Mouse (Mus musculus) heart, embryonic 12.5 days (tissue): Measurements from ENCODE around the gene Gm20388. TPM values are rescaled to one million over a fixed set of nuclear protein-coding genes. Genes with fewer than 3 reads are reported as not detected.
"Not testable (repeated sequence)": the region's sequence is repeated elsewhere in the genome, so short reads cannot be mapped to it uniquely, and the experiment has no call there.

Source experiments
- ATAC-seq: fragments of 200-750 bp; cut with Nextera tagmentation; 2 replicates; pipeline ENCODE4 v1.8.0; 2017; ENCODE audit warnings: moderate TSS enrichment, moderate library complexity; ENCODE audit not compliant: insufficient number of reproducible peaks, low FRiP score
- H3K27ac ChIP-seq: fragments of 300-500 bp; sonication (generic); 2 replicates; pipeline ENCODE4 v1.5.1; 2016; ENCODE audit warnings: mild to moderate bottlenecking, moderate library complexity; ENCODE audit not compliant: poor library complexity, severe bottlenecking
- H3K27me3 ChIP-seq: fragments of 300-500 bp; sonication (generic); replicated peaks from 2 replicates; pipeline ENCODE4 v1.6.1; 2016; ENCODE audit warnings: mild to moderate bottlenecking, moderate library complexity
- H3K36me3 ChIP-seq: fragments of 300-500 bp; sonication (generic); 2 replicates; pipeline ENCODE4 v1.6.1; 2016; ENCODE audit warnings: mild to moderate bottlenecking, moderate library complexity
- H3K4me1 ChIP-seq: fragments of 300-500 bp; sonication (generic); replicated peaks from 2 replicates; pipeline ENCODE4 v1.6.1; 2016; ENCODE audit warnings: mild to moderate bottlenecking
- H3K4me2 ChIP-seq: fragments of 300-500 bp; sonication (generic); 2 replicates; pipeline ENCODE4 v1.6.1; 2016; ENCODE audit warnings: mild to moderate bottlenecking, moderate library complexity
- H3K4me3 ChIP-seq: fragments of 300-500 bp; sonication (generic); 2 replicates; pipeline ENCODE4 v1.5.1; 2016; ENCODE audit warnings: mild to moderate bottlenecking
- H3K9ac ChIP-seq: fragments of 300-500 bp; sonication (generic); 2 replicates; pipeline ENCODE4 v1.6.1; 2016; ENCODE audit warnings: mild to moderate bottlenecking, moderate library complexity
- H3K9me3 ChIP-seq: fragments of 300-500 bp; sonication (generic); replicated peaks from 2 replicates; pipeline ENCODE4 v1.6.1; 2016; ENCODE audit warnings: mild to moderate bottlenecking, moderate library complexity
- WGBS: fragments of 180-500 bp; shearing (Covaris S2); methylation state at CpG from one replicate; pipeline ENCODE4 v1.1.7; 2016; 5-methylcytosine and 5-hydroxymethylcytosine counted together
- polyA plus RNA-seq: library from polyadenylated mRNA; unstranded; fragments of >200 nt; fragmentation: Nextera tagmentation; extraction: Ambion mirVana; gene quantifications from 2 replicates; pipeline ENCODE4 v1.2.1, GENCODE M21; 2016

The Gm20388 gene
- polyA plus RNA-seq, 1 experiment from 2014 or later, result not detected

DNA sequence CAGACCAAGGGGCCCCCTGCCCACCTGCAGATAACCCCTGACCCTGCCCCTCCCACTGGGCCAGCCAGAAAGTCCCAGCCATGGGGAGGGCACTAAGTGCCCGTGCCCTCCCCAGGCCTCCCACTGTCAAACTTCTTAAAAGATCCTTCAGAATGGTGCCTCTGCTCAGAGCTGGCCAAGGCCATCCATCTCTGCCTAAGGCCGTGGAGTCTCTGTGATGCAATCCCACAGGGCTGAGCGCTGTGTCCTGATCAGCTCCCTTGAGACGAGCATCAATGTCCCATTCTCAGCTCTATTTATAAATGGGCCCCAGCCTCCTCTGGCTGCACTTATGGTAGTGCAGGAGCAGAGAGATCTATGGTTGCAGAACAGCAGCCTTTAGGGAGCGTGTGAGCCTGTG lies 1403.4 kb downstream of the Gm20388 start:
- peaks cover 64% of the 10 kb centered on the region for H3K4me1 ChIP-seq
- H3K9ac ChIP-seq, result no peak overlapping the region
- 65% methylated on average over 5 of the region's 5 CpGs for WGBS
- H3K4me3 ChIP-seq, result no peak overlapping the region
- H3K9me3 ChIP-seq, result no peaks in the 10 kb centered on the region
- H3K4me2 ChIP-seq, result no peak overlapping the region
- no peaks in the 10 kb centered on the region for H3K36me3 ChIP-seq
- no peak overlapping the region for H3K27ac ChIP-seq
- no peaks in the 10 kb centered on the region for H3K27me3 ChIP-seq
- no peak for ATAC-seq

DNA sequence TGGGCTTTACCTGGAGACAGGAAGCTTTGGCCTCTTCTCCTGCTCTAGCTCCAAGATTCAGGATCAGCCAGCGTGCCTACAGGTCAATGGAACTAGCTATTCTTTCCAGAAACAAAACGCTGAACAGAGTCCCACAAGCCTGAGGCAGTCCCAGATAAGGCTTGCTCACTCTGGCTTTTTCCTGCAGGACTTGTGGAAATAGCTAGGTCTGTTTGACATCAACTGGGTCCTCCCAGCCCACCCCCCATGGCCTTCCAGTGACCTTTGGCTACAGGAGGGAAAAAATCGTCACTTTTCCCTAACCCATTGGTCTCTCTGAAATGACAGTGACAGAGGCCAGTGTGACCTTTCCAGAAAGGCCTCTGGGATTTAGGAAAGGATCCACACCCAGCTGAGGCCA lies 1404.9 kb downstream of the Gm20388 start:
- peak; percentile 65 for ATAC-seq
- peaks cover 71% of the 10 kb centered on the region for H3K4me1 ChIP-seq
- H3K27ac ChIP-seq, result peak overlapping the region; percentile 90
- WGBS, result 3% methylated on average over 3 of the region's 3 CpGs
- H3K4me2 ChIP-seq, result peak overlapping the region; percentile 34
- H3K4me3 ChIP-seq, result no peak overlapping the region
- no peaks in the 10 kb centered on the region for H3K36me3 ChIP-seq
- H3K9me3 ChIP-seq, result no peaks in the 10 kb centered on the region
- peak overlapping the region; percentile 26; the same call in 1 of the 2 replicates for H3K9ac ChIP-seq
- no peaks in the 10 kb centered on the region for H3K27me3 ChIP-seq

DNA sequence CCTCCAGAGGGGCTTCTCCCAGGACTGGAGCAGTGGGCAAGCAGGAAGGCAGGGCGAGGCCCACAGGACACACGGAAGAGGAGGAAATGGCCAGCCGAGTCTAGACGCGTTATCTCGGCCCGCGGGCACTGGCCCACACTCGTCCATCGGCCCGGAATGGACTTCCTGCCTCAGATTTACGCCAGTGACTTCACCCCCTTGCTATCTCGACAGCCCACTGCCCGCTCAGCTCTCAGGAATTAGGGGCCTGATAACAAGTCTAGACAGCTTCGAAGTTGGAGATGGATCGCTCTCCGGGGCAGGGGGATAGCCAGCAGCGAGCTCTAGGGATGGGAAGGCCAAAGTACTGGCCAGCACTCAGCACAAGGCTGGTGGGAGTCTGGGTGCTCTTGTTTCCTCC lies 1405.4 kb downstream of the Gm20388 start:
- Histone ChIP-seq H3K4me1 (peaks cover 66% of the 10 kb centered on the region), H3K9me3 (no peaks in the 10 kb centered on the region), H3K4me3 (no peak overlapping the region), H3K27ac (peak overlapping the region; percentile 90), H3K27me3 (no peaks in the 10 kb centered on the region), H3K9ac (0 out of 2 replicates have a peak overlapping the region, but pooled peaks have one; percentile 16), H3K36me3 (no peaks in the 10 kb centered on the region), H3K4me2 (peak overlapping the region; percentile 34)
- 1% methylated on average over 18 of the region's 18 CpGs for WGBS
- peak; percentile 80 for ATAC-seq

DNA sequence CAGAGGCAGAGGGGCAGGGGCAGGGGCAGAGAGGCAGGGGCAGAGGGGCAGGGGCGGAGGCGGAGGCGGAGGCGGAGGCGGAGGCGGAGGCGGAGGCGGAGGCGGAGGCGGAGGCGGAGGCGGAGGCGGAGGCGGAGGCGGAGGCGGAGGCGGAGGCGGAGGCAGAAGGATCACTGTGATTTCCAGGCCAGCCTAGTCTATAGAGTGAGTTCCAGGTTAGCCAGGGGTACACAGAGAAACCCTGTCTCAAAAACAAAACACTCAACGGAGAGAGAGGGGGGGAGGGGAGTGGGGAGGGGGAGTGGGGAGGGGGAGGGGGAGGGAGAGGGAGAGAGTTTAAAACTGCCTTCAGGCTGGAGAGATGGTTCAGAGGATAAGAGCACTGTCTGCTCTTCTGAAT lies 1408.1 kb downstream of the Gm20388 start:
- H3K27me3 ChIP-seq, H3K4me3 ChIP-seq, H3K4me2 ChIP-seq, H3K9me3 ChIP-seq, H3K9ac ChIP-seq, H3K27ac ChIP-seq, H3K36me3 ChIP-seq, ATAC-seq: not testable (repeated sequence)
- no CpG with 5 or more reads among the region's 19 CpGs for WGBS
- peaks cover 45% of the 10 kb centered on the region for H3K4me1 ChIP-seq

DNA sequence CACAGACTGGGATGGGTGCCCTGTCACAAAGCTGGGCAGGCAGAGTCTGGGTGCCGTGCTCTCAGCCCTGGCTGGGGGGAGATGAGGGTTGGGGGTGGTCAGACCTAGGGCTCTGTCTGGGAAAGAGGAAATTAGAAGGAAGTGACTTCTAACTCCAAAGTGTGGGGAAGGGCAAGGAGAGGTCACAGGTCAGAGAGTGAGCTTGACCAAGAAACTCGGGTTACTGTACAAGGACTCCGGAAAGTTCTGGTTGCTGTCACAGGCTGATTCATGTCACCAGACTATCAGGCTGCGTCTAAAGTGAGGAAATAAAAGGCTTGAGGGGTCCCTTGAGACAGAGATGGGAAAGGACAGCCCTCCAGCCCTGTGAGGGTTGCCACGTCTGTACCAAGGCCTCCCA lies 1408.8 kb downstream of the Gm20388 start:
- no peak overlapping the region for H3K9ac ChIP-seq
- H3K27ac ChIP-seq, result no peak overlapping the region
- H3K27me3 ChIP-seq, result no peaks in the 10 kb centered on the region
- no peaks in the 10 kb centered on the region for H3K36me3 ChIP-seq
- ATAC-seq, result no peak
- no peaks in the 10 kb centered on the region for H3K9me3 ChIP-seq
- no peak overlapping the region for H3K4me2 ChIP-seq
- peaks cover 45% of the 10 kb centered on the region for H3K4me1 ChIP-seq
- 35% methylated on average over 5 of the region's 5 CpGs for WGBS
- no peak overlapping the region for H3K4me3 ChIP-seq

DNA sequence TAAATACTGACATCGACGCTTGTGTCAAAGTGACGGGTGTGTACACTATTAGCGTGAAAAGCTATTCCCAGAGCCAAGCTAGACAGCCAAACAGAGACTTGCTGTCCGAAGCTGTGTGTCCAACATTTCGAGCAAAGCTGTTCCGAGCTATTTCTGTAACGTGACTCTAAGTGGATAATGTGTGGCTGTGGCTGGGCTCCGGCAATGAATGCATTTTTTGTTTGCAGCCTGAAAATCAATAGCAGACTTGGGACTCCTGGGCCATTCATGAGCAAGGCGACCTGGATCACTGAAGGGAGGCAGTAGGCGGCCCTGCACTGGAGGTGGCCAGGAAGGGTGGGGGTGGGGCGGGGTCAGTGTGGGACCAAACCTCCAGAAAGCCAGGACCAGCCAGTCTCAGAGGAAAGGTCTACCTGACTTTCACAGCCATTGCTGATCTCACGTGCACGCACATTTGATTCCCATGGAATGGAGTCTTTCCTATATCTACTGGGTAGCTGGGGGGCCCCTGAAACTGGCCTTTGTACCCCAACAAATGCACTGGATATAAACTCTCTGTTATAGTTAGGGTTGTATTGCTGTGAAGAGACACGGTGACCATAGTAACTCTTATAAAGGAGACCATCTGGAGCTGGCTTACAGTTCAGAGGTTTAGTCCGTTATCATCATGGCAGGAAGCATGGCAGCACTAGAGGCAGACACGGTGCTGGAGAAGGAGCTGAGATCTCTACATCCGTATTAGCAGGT lies 1415.7 kb downstream of the Gm20388 start:
- Histone ChIP-seq H3K9me3 (no peaks in the 10 kb centered on the region), H3K9ac (0 out of 2 replicates have a peak overlapping the region, but pooled peaks have one; percentile 1), H3K27me3 (no peaks in the 10 kb centered on the region), H3K4me2 (no peak overlapping the region), H3K27ac (no peak overlapping the region), H3K36me3 (no peaks in the 10 kb centered on the region), H3K4me3 (no peak overlapping the region), H3K4me1 (peaks cover 14% of the 10 kb centered on the region)
- WGBS, result 49% methylated on average over 18 of the region's 18 CpGs
- ATAC-seq, result no peak

DNA sequence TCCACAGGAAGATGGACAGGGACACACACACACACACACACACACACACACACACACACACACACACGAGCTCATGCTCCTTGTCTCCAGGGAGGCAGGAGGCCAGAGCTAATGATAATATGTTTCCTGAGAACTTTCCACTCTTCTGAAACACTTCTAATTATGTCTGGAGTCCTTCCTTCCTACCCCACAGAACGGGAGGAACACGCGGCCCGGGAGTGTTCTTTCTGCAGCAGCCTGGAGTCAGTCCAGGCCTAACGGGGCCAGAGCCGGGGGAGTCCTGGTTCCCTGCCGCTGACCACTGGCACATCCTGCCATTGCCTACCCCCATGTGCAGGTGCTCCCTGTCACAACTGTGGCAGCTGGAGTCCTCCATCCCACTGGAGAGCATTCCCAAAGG lies 1421.8 kb downstream of the Gm20388 start:
- Histone ChIP-seq H3K27me3 (no peaks in the 10 kb centered on the region), H3K4me2 (no peak overlapping the region), H3K4me3 (no peak overlapping the region), H3K36me3 (no peaks in the 10 kb centered on the region), H3K4me1 (peaks cover 34% of the 10 kb centered on the region), H3K9me3 (peaks cover 6% of the 10 kb centered on the region; the same call in 1 of the 2 replicates), H3K27ac (peak overlapping the region; percentile 49), H3K9ac (no peak overlapping the region)
- ATAC-seq, result peak; percentile 48; the same call in 1 of the 2 replicates
- WGBS, result 33% methylated on average over 8 of the region's 8 CpGs

DNA sequence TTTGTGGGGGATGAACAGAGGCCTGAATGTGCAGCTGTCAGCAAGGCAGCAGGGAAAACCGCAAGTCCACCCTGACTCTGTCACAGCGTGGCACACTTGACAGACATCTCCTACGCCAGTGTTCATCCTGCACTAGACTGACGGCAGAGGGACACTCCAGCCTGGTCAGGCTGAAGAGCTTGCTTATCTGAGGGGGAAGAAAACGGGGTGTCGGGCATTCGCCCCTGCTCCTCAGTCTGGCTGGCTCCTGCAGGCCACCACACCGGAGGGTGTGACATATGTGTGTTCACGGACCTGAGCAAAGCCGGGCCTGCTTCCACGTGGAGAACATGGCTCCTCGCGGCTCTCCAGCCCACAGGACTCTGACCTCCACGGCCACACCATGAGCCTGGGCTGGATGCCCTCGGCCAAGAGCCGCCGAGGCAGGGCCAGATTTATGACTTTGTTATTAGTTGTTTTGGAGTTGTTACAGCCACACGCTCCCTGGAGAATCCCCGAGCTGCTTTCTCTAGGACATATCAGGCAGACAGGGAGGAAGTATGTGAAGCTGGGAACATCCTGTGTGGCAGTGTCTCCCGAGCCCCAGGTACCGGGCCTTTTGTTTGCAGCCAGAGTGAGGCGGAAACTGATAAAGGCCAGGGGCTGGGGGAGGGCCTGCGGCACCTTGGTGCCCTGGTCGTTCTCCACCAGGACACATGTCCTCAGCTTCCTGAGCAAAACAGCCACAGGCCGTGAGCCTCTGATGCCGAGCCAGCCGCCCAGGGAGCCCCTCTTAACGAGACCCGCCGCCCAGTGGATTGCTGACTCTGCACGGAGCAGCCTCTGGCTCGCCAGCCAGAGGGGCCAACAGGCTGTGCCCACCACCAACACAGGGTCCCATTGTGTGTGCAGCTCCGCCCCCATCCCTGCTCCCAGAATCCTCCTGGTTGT lies 1424.1 kb downstream of the Gm20388 start:
- Histone ChIP-seq H3K9ac (peak overlapping the region; percentile 11; the same call in 1 of the 2 replicates), H3K36me3 (no peaks in the 10 kb centered on the region), H3K4me1 (peaks cover 34% of the 10 kb centered on the region), H3K4me3 (no peak overlapping the region), H3K4me2 (peak overlapping the region; percentile 26), H3K27ac (peak overlapping the region; percentile 58), H3K27me3 (no peaks in the 10 kb centered on the region), H3K9me3 (peaks cover 6% of the 10 kb centered on the region; the same call in 1 of the 2 replicates)
- ATAC-seq, result peak; percentile 70
- 25% methylated on average over 33 of the region's 33 CpGs for WGBS

DNA sequence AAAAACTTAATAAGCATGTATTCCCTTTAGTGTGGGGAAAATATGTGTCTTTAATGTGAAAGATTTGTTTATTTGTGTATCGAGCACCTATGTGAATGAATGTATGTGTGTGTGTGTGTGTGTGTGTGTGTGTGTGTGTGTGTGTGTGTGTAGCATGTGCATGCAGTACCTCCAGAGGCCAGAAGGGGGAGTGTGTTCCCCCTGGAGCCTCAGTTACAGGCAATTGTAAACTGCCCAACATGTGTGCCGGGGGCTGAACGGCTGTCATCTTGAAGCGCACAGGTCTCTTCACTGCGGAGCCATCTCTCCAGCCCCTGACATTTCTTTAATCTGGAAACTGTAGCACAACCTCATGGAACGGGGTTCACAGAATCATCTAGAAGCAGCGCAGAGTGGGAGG lies 1425.0 kb downstream of the Gm20388 start:
- no peak overlapping the region for H3K4me3 ChIP-seq
- 94% methylated on average over 7 of the region's 7 CpGs for WGBS
- H3K27ac ChIP-seq, result no peak overlapping the region

DNA sequence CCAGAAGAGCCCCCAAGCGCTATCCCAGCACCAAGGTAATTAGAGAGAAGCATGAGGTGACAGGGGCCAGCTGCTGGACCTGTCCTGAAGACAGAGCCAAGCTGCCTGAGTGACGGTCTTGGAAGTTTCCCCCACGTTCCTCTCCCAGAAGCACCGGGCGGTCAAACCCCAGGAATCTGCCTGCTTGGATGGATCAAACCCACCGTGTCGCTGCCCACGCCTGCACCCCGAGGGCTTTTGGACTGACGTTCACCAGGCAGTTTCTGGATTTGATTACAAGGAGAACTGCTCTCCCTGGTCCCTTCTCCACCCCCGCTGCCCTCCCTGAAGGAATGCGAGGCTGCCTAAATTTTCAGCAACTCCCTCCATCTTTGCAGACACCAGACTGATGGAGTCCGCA lies 1432.3 kb downstream of the Gm20388 start:
- Histone ChIP-seq H3K4me1 (peaks cover 41% of the 10 kb centered on the region), H3K36me3 (no peaks in the 10 kb centered on the region), H3K4me2 (no peak overlapping the region), H3K9ac (no peak overlapping the region), H3K27ac (peak overlapping the region; percentile 12; the same call in 1 of the 2 replicates), H3K9me3 (no peaks in the 10 kb centered on the region), H3K27me3 (no peaks in the 10 kb centered on the region), H3K4me3 (no peak overlapping the region)
- WGBS, result 35% methylated on average over 13 of the region's 13 CpGs
- no peak for ATAC-seq

More for the DNA sequence above, 1425.0 kb downstream of the Gm20388 start:
- no peak for ATAC-seq
- no peaks in the 10 kb centered on the region for H3K36me3 ChIP-seq
- H3K4me1 ChIP-seq, result peaks cover 35% of the 10 kb centered on the region
- no peak overlapping the region for H3K9ac ChIP-seq
- peaks cover 6% of the 10 kb centered on the region; the same call in 1 of the 2 replicates for H3K9me3 ChIP-seq
- H3K4me2 ChIP-seq, result no peak overlapping the region
- H3K27me3 ChIP-seq, result no peaks in the 10 kb centered on the region

DNA sequence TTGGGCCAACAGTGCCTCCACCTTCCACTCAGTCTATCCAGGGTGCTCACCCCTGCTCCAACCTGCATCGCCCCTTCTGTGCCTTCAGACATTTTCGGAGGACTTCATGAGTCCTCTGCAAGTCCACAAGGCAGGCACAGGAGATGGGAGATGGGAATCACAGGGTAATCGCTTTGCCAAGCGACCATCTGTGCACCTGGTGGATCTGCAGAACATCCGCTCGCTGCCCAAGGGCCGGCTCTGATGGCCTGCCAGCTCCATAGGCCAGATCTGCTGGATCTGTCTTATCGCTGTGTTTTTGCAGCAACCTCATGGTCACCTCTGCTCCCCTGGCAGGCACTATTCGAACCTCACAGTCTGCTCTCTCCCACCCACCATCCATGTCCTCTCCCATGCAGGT lies 1433.8 kb downstream of the Gm20388 start:
- no peaks in the 10 kb centered on the region for H3K27me3 ChIP-seq
- 85% methylated on average over 9 of the region's 9 CpGs for WGBS
- 0 out of 2 replicates have a peak overlapping the region, but pooled peaks have one; percentile 5 for H3K9ac ChIP-seq
- H3K9me3 ChIP-seq, result no peaks in the 10 kb centered on the region
- H3K4me3 ChIP-seq, result no peak overlapping the region
- no peaks in the 10 kb centered on the region for H3K36me3 ChIP-seq
- no peak overlapping the region for H3K27ac ChIP-seq
- H3K4me1 ChIP-seq, result peaks cover 41% of the 10 kb centered on the region
- no peak overlapping the region for H3K4me2 ChIP-seq
- ATAC-seq, result no peak
